Mouse (Mus musculus): ENCODE data around the gene Slc17a2. TPM values are rescaled to one million over a fixed set of nuclear protein-coding genes. Genes with fewer than 3 reads are reported as not detected.
"Not testable (repeated sequence)": the region's sequence is repeated elsewhere in the genome, so short reads cannot be mapped to it uniquely, and the experiment has no call there.

Gene Slc17a2
- polyA plus RNA-seq, 1 experiment, result not detected

DNA sequence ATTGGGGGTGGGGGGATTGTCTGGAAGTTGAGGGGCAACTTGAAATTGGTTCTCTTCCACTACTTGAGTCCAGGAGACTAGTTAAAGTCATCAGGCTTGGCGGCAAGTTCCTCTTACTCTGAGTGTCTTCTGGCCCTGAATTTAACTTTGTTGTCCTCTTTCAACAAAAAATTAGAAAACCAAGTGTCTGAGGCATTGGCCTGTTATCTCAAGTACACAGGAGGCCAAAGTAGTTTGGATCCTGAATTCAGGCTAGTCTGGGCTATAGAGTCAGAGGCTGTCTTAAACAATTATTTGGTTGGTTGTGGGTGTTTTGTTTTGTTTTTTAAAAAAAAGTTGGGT is 41.6 kb upstream of the Slc17a2 start:
- TF ChIP-seq POLR2A (IDR thresholded peaks at IDR 0.05; ENCODE audit: low read depth, low read length), result no peak
- no peak for TF ChIP-seq CTCF (IDR thresholded peaks at IDR 0.05; ENCODE audit: extremely low read depth, insufficient read depth, insufficient read length, insufficient replicate concordance)
- no peak for DNase-seq (ENCODE audit: low read depth in 1 of 2, low spot score in 2 of 2)
- Histone ChIP-seq H3K4me3 (ENCODE audit: extremely low read depth, insufficient read depth, insufficient read length) (no peak overlapping the region), H3K4me1 (ENCODE audit: control insufficient read depth, insufficient read depth, insufficient read length) (no peaks in the 10 kb centered on the region; the same call in 1 of the 2 replicates), H3K27me3 (ENCODE audit: control insufficient read depth, insufficient read depth, low read length) (no peaks in the 10 kb centered on the region), H3K36me3 (ENCODE audit: control insufficient read depth, insufficient read depth, low read length) (no peaks in the 10 kb centered on the region), H3K27ac (ENCODE audit: insufficient read depth, low read length) (no peak overlapping the region)
- 69% methylated on average over 1 of the region's 1 CpGs for WGBS

DNA sequence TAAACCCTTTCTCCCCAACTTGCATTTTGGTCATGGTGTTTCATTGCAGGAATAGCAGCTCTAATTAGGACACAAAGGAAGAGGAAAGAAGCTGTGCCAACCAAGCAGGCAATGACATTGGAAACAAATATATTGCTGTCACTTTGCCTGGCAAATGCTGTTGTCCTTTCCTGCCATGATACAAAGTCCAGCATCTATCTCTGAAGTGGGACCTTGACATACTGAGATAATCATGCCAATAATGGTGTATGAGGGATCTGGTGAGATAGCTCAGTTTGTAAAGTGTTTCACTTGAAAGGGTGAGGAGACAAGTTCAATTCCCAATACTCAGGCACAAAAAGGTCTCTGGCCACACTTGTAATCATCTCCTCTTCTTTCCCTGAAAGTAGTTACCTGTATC is 40.0 kb upstream of the Slc17a2 start:
- no peaks in the 10 kb centered on the region for H3K36me3 ChIP-seq (ENCODE audit: control insufficient read depth, insufficient read depth, low read length)
- DNase-seq (ENCODE audit: low read depth in 1 of 2, low spot score in 2 of 2), result no peak
- TF ChIP-seq CTCF (IDR thresholded peaks at IDR 0.05; ENCODE audit: extremely low read depth, insufficient read depth, insufficient read length, insufficient replicate concordance) (no peak), POLR2A (IDR thresholded peaks at IDR 0.05; ENCODE audit: low read depth, low read length) (no peak)
- no peaks in the 10 kb centered on the region for H3K27me3 ChIP-seq (ENCODE audit: control insufficient read depth, insufficient read depth, low read length)
- no peaks in the 10 kb centered on the region; the same call in 1 of the 2 replicates for H3K4me1 ChIP-seq (ENCODE audit: control insufficient read depth, insufficient read depth, insufficient read length)
- H3K4me3 ChIP-seq (ENCODE audit: extremely low read depth, insufficient read depth, insufficient read length), result no peak overlapping the region
- no peak overlapping the region for H3K27ac ChIP-seq (ENCODE audit: insufficient read depth, low read length)

DNA sequence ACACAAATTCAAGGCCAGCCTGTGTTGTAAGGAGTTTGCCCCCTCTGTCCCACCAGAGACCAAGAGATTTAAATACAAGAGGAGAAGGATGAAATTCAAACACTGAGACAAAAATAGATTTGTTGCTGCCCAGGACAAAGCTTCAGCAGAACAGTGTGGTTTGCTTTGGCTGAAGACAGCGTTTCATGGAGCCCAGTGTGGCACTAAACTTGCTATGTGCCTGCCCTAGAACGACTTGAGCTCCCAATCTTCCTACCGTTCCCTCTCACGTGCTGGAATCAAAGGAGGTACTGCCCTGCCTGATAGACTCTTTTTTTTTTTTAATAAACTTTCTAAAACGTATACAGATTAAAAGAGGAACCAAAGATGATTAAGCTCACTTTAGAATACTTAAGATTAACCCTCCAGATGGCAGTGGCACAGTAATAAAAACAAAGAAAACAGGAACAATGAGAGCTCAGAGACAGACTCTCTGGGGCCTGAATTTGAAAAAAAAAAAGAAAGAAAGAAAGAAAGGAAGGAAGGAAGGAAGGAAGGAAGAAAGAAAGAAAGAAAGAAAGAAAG is 37.9 kb upstream of the Slc17a2 start:
- Histone ChIP-seq H3K27me3 (ENCODE audit: control insufficient read depth, insufficient read depth, low read length) (no peaks in the 10 kb centered on the region), H3K4me3 (ENCODE audit: extremely low read depth, insufficient read depth, insufficient read length) (no peak overlapping the region), H3K36me3 (ENCODE audit: control insufficient read depth, insufficient read depth, low read length) (no peaks in the 10 kb centered on the region), H3K27ac (ENCODE audit: insufficient read depth, low read length) (no peak overlapping the region), H3K4me1 (ENCODE audit: control insufficient read depth, insufficient read depth, insufficient read length) (no peaks in the 10 kb centered on the region; the same call in 1 of the 2 replicates)
- WGBS, result 5% methylated on average over 5 of the region's 5 CpGs
- no peak for DNase-seq (ENCODE audit: low read depth in 1 of 2, low spot score in 2 of 2)
- TF ChIP-seq POLR2A (IDR thresholded peaks at IDR 0.05; ENCODE audit: low read depth, low read length) (no peak), CTCF (IDR thresholded peaks at IDR 0.05; ENCODE audit: extremely low read depth, insufficient read depth, insufficient read length, insufficient replicate concordance) (no peak)

DNA sequence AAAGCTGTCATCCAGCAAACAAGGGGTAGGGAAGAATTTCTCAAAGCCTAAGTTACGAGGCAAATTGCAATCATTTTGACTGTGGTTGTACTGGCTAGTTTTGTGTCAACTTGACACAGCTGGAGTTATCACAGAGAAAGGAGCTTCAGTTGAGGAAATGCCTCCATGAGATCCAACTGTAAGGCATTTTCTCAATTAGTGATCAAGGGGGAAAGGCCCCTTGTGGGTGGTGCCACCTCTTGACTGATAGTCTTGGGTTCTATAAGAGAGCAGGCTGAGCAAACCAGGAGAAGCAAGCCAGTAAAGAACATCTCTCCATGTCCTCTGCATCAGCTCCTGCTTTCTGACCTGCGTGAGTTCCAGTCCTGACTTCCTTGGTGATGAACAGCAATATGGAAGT is 37.2 kb upstream of the Slc17a2 start, which contains the start of gene Trim38:
Gene Trim38, plus strand, starts transcription at position 301 of the 400 bp plus-strand sequence.
- H3K4me3 ChIP-seq (ENCODE audit: extremely low read depth, insufficient read depth, insufficient read length); H3K27me3 ChIP-seq (ENCODE audit: control insufficient read depth, insufficient read depth, low read length); DNase-seq (ENCODE audit: low read depth in 1 of 2, low spot score in 2 of 2); H3K4me1 ChIP-seq (ENCODE audit: control insufficient read depth, insufficient read depth, insufficient read length); H3K27ac ChIP-seq (ENCODE audit: insufficient read depth, low read length); H3K36me3 ChIP-seq (ENCODE audit: control insufficient read depth, insufficient read depth, low read length): not testable (repeated sequence)
- WGBS, result 86% methylated on average over 2 of the region's 2 CpGs

DNA sequence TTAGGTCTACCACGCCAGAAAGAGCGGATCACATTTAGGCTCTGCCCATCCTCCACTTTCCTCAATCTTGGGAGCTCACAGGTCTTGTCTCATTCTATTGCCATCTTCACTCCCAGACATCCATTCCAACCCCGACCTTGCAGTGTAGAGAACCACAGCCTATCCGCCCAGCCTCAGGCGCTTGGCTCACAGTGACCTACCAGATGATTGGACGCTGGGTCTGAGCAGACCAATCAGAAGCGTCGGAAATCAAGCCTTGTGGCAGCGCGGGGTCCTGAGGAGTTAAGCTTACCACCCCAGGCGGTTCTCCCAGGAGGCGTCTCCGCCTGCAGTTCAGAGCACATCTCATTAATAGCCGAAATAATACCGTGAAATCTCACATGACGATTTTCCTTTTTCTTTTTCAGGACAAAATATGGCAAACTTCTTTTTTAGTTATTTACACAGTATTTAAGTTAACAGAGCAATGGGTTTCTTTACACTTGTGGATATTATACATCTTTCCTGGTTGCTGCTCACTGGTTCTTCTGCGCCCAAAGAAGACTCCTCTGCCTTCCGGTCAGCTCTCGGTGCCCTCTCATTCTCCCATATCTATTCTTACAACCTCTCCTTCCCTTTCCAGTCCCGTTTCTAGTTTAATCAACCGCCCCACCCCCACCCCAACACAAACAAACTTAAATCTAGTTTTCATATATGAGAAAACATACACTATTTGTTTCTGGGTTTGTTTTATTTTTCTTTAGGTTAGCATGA is 34.1 kb upstream of the Slc17a2 start:
- Histone ChIP-seq H3K4me1 (ENCODE audit: control insufficient read depth, insufficient read depth, insufficient read length) (no peaks in the 10 kb centered on the region; the same call in 1 of the 2 replicates), H3K27me3 (ENCODE audit: control insufficient read depth, insufficient read depth, low read length) (no peaks in the 10 kb centered on the region), H3K4me3 (ENCODE audit: extremely low read depth, insufficient read depth, insufficient read length) (no peak overlapping the region), H3K36me3 (ENCODE audit: control insufficient read depth, insufficient read depth, low read length) (no peaks in the 10 kb centered on the region), H3K27ac (ENCODE audit: insufficient read depth, low read length) (no peak overlapping the region)
- TF ChIP-seq POLR2A (IDR thresholded peaks at IDR 0.05; ENCODE audit: low read depth, low read length), result no peak
- TF ChIP-seq CTCF (IDR thresholded peaks at IDR 0.05; ENCODE audit: extremely low read depth, insufficient read depth, insufficient read length, insufficient replicate concordance), result no peak
- no peak for DNase-seq (ENCODE audit: low read depth in 1 of 2, low spot score in 2 of 2)
- 63% methylated on average over 21 of the region's 21 CpGs for WGBS

DNA sequence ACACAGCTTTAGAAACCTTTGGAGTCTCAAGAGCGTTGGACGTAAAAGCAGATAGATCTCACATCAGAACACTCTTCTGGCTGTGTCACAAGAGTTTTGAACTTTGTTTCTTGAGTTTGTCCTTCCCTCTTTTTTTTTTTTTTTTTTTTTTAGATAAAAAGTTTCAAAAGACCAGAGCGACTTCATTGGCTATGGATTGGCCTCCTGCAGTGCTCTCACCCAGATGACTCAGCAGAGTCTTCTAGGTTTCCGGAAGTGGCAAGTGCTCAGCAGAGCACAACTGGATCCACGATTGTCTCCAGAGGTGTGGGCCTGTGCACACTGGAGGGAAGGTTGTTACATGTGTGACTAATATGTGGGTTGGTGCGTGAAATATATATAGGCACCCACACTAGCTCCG is 28.5 kb upstream of the Slc17a2 start:
- no peaks in the 10 kb centered on the region for H3K4me1 ChIP-seq (ENCODE audit: control insufficient read depth, insufficient read depth, insufficient read length)
- WGBS, result 76% methylated on average over 7 of the region's 7 CpGs
- H3K27me3 ChIP-seq (ENCODE audit: control insufficient read depth, insufficient read depth, low read length), result no peaks in the 10 kb centered on the region
- TF ChIP-seq CTCF (IDR thresholded peaks at IDR 0.05; ENCODE audit: extremely low read depth, insufficient read depth, insufficient read length, insufficient replicate concordance), result no peak
- H3K27ac ChIP-seq (ENCODE audit: insufficient read depth, low read length), result no peak overlapping the region
- no peak overlapping the region for H3K4me3 ChIP-seq (ENCODE audit: extremely low read depth, insufficient read depth, insufficient read length)
- H3K36me3 ChIP-seq (ENCODE audit: control insufficient read depth, insufficient read depth, low read length), result no peaks in the 10 kb centered on the region
- DNase-seq (ENCODE audit: low read depth in 1 of 2, low spot score in 2 of 2), result no peak

DNA sequence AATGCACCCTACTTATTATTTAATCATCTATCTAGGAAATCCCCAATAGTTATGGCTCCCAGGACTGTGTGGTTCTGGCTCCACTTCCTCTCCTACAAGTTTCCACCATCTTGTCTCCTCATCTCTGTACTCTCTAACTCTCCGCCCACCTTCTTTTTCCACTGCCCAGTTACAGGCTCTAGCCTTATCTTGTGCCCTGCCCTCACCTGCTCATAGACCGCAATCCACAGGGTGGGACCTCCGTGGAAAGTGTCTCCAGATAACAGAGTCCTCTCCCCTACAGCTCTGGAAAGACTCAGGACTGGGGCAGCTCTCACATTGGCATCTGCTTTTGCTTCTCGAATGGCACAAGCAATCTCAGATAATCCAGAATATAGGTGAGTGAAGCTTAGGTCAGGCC is 27.8 kb upstream of the Slc17a2 start:
- Histone ChIP-seq H3K27me3 (ENCODE audit: control insufficient read depth, insufficient read depth, low read length) (no peaks in the 10 kb centered on the region), H3K36me3 (ENCODE audit: control insufficient read depth, insufficient read depth, low read length) (no peaks in the 10 kb centered on the region), H3K4me3 (ENCODE audit: extremely low read depth, insufficient read depth, insufficient read length) (no peak overlapping the region), H3K4me1 (ENCODE audit: control insufficient read depth, insufficient read depth, insufficient read length) (no peaks in the 10 kb centered on the region), H3K27ac (ENCODE audit: insufficient read depth, low read length) (no peak overlapping the region)
- WGBS, result 77% methylated on average over 4 of the region's 4 CpGs
- TF ChIP-seq CTCF (IDR thresholded peaks at IDR 0.05; ENCODE audit: extremely low read depth, insufficient read depth, insufficient read length, insufficient replicate concordance) (no peak), POLR2A (IDR thresholded peaks at IDR 0.05; ENCODE audit: low read depth, low read length) (no peak)
- DNase-seq (ENCODE audit: low read depth in 1 of 2, low spot score in 2 of 2), result no peak
